Mouse (Mus musculus) spleen, postnatal 4 days (tissue): Measurements from ENCODE around the gene Mst1.

Experiments used
- DNase-seq, 2 experiments: peaks; one replicate each; pipeline ENCODE4 v3.0.0; 2022; ENCODE audit warnings: low spot score in 2 of 2

Mst1 gene

GRCm38 (mm10) chr9:108080168-108080567 lies at the start of gene Mst1:
Gene Mst1 (plus strand): TSS chr9:108080436.
- peak; percentile 75 to 80 for DNase-seq

- no peak for DNase-seq
Measured at GRCm38 (mm10) chr9:108032126-108032525, 48.1 kb upstream of the Mst1 start.

DNA sequence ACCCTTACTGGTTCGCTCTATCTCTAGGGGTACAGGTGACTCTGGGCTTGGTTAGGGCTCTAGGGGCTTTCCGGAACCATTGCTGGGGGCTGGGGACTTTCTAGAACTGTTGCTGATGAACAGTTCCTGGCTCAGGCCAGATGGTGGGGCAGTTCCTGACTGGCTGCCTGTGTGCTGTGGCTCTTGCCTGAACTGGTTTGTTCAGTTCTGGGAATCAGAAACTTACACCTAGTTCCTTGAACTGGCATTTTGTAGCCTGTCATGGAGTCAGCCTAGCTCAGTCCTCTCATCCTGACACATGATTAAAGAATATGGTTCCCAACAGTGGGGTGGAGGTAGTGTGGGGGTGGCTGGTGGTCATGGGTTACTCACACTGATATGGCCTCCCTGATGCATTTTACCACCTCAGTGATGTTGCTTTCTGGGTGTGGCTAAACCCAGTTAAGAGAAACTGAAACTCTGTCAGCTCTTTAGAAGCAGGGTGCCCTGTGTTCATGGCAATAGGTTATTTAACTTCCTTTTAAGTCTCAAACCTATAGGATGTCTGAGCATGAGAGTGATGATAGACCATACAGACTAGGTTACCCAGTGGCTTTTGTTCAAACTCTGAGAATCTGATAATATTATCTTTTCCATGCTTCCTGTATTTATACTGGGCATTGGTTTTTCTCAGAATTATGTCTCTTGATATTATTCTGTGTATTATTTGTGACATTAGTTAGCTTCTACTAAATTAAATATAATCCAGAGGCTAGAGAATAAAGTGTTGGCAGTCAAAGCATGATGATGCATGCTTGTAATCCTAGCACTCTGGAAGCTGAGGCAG lies 44.7 kb upstream of the Mst1 start:
- no peak for DNase-seq

DNA sequence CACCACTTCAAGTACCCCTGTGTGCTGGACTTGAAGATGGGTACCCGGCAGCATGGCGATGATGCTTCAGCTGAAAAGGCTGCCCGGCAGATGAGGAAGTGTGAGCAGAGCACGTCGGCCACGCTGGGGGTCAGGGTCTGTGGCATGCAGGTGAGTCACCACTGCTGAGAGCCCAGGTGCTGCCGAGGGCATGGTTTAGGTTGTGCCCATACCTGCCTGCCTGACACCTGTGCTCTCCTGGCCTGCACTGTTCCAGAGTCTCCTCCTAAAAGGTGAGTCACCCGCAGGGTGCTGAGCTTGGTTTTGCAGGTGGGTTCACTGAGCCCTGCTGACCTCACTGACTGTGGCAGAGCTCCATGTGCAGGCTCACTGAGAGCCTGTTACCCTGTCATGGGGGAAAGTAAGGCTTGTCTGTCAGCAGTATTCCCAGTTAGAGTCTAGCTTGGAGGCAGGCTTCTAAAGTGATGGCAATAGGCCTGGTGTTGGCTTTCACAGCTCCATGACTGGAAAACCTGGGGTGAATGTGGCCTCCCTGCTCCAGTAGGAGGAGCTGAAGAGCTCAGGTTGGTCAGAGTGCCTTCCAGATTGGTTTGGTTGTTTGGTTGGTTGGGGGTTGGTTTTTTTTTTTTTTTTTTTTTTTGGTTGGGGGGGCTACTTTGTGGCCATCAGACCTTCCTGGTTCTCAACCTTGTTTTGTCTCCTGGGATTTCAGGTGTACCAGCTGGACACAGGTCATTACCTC lies 35.3 kb upstream of the Mst1 start:
- no peak for DNase-seq

- peak in 1 of 2 experiments; percentile 65 for DNase-seq
Measured at GRCm38 (mm10) chr9:108046582-108046981, 33.7 kb upstream of the Mst1 start.

DNA sequence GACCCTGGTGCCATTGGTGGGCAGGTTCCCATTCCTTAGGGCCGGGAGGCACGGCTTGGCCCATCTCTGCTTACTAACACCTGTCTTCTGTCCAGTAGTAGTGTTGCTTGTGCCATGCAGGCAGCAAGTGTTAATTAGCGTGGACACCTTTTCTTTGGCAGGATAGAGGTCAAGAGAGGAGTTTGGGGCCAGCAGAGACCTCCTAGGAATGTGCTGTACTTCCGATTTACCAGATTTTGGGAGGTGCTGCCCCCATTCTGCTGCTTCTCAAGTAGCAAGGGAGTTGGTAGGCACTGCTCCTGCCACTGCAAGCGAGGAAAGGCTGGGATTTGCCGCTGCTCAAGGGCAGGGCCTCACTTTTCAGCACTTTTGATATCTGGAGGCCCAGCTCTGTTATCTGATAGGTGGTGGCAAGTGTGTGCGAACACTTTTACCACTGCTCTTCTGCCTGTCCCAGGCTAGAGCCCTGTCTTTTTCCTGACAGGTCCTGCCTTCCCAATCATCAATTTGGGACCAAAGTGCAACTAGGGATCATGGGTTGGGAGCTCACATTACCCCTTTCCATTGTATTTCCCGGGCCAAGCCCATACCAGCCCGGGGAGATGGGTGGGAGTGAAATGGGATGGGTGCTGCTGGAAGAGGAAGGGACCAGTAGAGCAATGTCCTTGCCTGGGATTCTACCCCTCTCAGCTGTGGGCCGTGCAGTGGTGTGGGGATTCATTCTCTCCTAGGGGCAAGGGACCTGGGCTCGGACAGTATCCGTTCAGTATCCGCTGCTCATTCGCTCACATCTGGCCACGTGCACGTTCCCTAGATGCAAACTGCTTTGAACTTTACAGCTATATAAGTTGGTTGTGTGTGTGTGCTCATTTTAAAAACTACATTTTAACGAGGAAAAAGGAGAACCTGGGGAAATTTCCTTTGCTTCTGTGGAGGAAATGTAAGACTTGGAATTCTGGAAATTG lies 32.4 kb upstream of the Mst1 start:
- DNase-seq, result peak in 1 of 2 experiments; percentile 64

- no peak for DNase-seq
Measured at GRCm38 (mm10) chr9:108048566-108048955, 31.7 kb upstream of the Mst1 start.

DNA sequence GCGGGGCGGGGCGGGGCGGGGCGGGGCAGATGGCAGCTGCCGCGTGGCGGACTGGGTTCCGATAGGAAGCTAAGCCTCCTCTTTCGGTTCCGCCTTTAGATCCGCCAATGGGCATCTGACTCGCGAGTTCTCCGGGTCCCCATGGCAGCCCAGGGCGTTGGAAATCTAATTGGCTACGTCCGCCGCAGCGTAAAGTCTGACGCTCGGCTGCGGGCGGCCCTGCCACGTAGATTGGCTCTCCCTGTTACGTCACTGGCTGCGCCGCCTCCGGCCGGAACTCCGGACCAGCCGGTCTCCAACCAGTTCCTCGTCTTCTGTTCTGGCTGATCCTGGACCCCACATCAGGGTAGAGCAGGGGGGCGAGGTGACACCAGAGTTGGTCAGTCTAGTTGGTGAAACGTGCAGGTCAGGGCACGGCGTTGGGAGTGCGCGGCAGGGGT lies 31.2 kb upstream of the Mst1 start, which contains the start of gene Gmppb:
Gmppb (plus strand) TSS at position 227 of the 440 bp plus-strand sequence.
- DNase-seq, result peak; percentile 96 to 97

GRCm38 (mm10) chr9:108049561-108050251 lies 30.5 kb upstream of the Mst1 start:
- DNase-seq, result peak in 1 of 2 experiments; percentile 64

DNA sequence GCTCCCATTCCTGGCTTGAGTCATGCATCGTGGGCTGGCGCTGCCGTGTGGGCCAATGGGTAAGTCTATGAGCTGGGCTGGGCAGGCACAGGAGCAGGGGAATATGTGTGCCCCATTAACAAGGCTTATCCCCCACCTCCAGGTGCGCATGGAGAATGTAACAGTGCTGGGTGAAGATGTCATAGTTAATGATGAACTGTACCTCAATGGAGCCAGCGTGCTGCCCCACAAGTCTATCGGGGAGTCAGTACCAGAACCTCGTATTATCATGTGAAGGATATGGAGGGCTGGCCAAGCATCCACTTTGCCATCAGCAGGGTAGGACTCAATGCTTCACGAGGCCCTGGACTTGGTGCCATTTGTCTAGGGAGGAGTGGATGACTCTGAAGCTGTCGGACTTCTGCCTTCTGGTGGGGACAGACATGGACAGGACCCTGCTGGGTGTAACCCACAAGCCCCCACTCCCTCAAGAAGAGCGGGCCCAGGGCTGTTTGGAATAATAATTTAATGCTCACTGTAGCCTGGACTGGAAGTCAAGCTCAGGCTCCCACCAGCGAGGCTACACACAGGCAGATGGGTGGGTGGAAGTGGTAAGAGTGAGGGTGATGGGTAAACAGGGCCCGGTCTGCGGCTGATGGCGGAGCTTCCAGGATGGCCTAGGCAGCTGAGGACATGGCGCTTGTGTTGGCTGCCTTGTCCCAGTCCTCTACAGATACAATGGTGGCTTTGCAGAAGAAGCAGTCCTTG lies 28.9 kb upstream of the Mst1 start:
- DNase-seq, result peak in 1 of 2 experiments; percentile 66

GRCm38 (mm10) chr9:108051931-108052220 lies 28.4 kb upstream of the Mst1 start:
- no peak for DNase-seq

DNA sequence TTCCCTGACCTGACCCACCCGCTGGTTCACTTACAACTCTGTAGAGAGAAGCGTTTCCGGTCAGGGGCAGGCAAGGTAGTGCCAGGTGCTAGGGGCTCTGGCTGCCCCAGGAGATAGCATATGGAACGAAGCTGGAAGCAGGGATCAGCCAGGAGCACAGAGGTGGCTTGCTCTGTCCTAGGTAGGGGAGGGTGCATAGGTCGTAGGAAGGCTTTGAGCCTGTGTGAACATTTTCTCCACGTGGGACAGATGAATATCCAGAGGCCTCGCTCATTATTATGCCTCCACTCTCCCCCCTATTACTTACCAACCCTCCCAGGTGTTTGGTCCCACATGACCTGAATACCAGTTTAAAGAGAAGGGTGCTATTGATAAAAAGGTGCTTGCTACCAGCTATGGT lies 27.8 kb upstream of the Mst1 start:
- DNase-seq, result peak in 1 of 2 experiments; percentile 62

DNA sequence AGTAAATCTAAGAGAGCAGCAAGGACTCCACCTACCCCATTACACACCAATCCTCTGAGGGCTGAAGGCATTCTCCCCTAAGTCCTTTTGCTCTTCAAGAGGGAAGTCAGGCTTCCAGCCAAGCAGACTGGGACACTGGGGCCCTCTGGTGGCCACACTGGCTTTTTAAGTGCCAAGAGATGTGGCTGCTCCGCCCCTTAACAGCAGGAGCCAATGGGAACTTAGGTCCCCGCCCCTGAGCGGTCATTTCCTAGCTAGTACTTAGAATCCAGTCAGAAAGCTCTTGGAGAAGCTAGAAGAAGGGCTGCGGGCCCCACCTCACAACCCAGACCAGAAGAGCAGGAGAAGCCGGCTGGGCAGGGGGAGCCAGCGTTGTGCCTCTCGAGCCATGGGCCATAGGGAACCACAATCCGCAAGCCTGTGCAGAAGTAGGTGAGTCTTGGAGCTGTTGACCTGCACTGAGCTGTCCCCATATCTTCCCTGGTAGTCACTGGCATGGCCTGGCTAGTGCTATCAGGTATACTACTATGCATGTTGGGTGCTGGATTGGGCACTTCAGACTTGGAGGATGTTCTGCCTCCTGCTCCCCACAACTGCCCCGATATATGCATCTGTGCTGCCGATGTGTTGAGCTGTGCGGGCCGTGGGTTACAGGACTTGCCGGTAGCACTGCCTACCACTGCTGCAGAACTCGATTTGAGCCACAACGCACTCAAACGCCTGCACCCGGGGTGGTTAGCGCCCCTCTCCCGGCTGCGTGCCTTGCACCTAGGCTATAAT lies 27.2 kb upstream of the Mst1 start, which contains the start of gene Amigo3:
Amigo3 (plus strand) TSS at position 275 of the 780 bp plus-strand sequence.
- peak; percentile 97 to 99 for DNase-seq

DNA sequence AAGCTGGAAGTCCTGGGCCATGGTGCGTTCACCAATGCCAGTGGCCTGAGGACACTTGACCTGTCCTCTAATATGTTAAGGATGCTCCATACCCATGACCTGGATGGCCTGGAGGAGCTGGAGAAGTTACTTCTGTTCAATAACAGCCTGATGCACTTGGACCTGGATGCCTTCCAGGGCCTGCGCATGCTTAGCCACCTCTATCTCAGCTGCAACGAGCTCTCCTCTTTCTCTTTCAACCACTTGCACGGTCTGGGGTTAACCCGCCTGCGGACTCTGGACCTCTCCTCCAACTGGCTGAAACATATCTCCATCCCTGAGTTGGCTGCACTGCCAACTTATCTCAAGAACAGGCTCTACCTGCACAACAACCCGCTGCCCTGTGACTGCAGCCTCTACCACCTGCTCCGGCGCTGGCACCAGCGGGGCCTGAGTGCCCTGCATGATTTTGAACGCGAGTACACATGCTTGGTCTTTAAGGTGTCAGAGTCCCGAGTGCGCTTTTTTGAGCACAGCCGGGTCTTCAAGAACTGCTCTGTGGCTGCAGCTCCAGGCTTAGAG lies 26.5 kb upstream of the Mst1 start:
- peak in 1 of 2 experiments; percentile 61 for DNase-seq

- DNase-seq, result peak in 1 of 2 experiments; percentile 62
Measured at GRCm38 (mm10) chr9:108054331-108055040, 25.8 kb upstream of the Mst1 start.

DNA sequence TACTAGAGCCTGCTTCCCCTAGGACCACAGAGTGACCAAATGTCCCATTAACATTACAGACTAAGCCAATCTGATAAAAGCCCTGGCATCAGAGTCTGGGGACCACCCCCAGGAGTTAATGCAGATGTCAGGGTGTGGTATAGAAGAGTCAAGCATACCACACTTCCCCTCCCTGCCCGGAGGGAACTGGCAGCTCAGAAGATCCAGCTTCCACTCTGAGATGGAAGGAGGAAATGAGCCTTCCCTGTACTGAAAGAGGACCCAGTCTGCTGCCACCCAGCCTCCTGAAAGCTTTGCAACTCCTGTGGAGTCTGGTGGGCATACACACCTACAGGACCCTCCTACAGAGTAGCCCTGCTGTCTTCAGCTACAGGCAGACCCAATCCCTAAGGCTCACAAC lies 25.2 kb upstream of the Mst1 start:
- DNase-seq, result peak in 1 of 2 experiments; percentile 53

GRCm38 (mm10) chr9:108055661-108056237 lies 24.5 kb upstream of the Mst1 start:
- DNase-seq, result peak in 1 of 2 experiments; percentile 58
